Mouse (Mus musculus) midbrain, embryonic 16.5 days (tissue): ENCODE results near the gene Scamp3. TPM values are rescaled to one million over a fixed set of nuclear protein-coding genes. Genes with fewer than 3 reads are reported as not detected.

Source experiments
- ATAC-seq: fragments of 200-750 bp; cut with Nextera tagmentation; 2 replicates; pipeline ENCODE4 v1.8.0; 2017; ENCODE audit warnings: moderate TSS enrichment
- H3K27ac ChIP-seq: fragments of 300-500 bp; sonication (generic); 2 replicates; pipeline ENCODE4 v1.5.1; 2014; ENCODE audit warnings: mild to moderate bottlenecking, low read length, mixed read lengths
- H3K27me3 ChIP-seq: fragments of 300-500 bp; sonication (generic); 2 replicates; pipeline ENCODE4 v1.6.1; 2014; ENCODE audit warnings: low read depth, low read length, mixed read lengths; ENCODE audit not compliant: control insufficient read depth, insufficient read depth
- H3K36me3 ChIP-seq: fragments of 300-500 bp; sonication (generic); 2 replicates; pipeline ENCODE4 v1.6.1; 2014; ENCODE audit warnings: mild to moderate bottlenecking, low read length, moderate library complexity, mixed read lengths; ENCODE audit not compliant: control insufficient read depth, insufficient read depth
- H3K4me1 ChIP-seq: fragments of 300-500 bp; sonication (generic); 2 replicates; pipeline ENCODE4 v1.6.1; 2014; ENCODE audit warnings: mild to moderate bottlenecking, low read length, mixed read lengths; ENCODE audit not compliant: control insufficient read depth, insufficient read depth
- H3K4me2 ChIP-seq: fragments of 300-500 bp; sonication (generic); 2 replicates; pipeline ENCODE4 v1.6.1; 2014; ENCODE audit warnings: mild to moderate bottlenecking, low read length, mixed read lengths
- H3K4me3 ChIP-seq: fragments of 300-500 bp; sonication (generic); 2 replicates; pipeline ENCODE4 v1.5.1; 2014; ENCODE audit warnings: low read depth, mild to moderate bottlenecking, low read length, moderate library complexity, mixed read lengths
- H3K9ac ChIP-seq: fragments of 300-500 bp; sonication (generic); 2 replicates; pipeline ENCODE4 v1.6.1; 2014; ENCODE audit warnings: low read depth, low read length, mixed read lengths
- H3K9me3 ChIP-seq: fragments of 300-500 bp; sonication (generic); replicated peaks from 2 replicates; pipeline ENCODE4 v1.6.1; 2014; ENCODE audit warnings: mild to moderate bottlenecking, low read length, mixed read lengths; ENCODE audit not compliant: control insufficient read depth, poor library complexity, severe bottlenecking
- WGBS: fragments of 180-500 bp; shearing (Covaris S2); extraction: QIAGEN DNeasy Blood & Tissue Kit; methylation state at CpG from one replicate; pipeline ENCODE4 v1.1.7; 2014; 5-methylcytosine and 5-hydroxymethylcytosine counted together
- polyA plus RNA-seq: library from polyadenylated mRNA; unstranded; fragments of >200 nt; fragmentation: Nextera tagmentation; extraction: Ambion mirVana; gene quantifications from 2 replicates; pipeline ENCODE4 v1.2.1, GENCODE M21; 2015

The Scamp3 gene
- polyA plus RNA-seq, 1 experiment from 2014 or later, result 152 TPM

- Histone ChIP-seq H3K9me3 (no peaks in the 10 kb centered on the region), H3K36me3 (peaks cover 28% of the 10 kb centered on the region), H3K4me2 (no peak overlapping the region), H3K4me3 (no peak overlapping the region), H3K27ac (no peak overlapping the region), H3K9ac (no peak overlapping the region), H3K27me3 (no peaks in the 10 kb centered on the region), H3K4me1 (peaks cover 21% of the 10 kb centered on the region)
- no peak for ATAC-seq
- 95% methylated on average over 19 of the region's 19 CpGs for WGBS
These were observed 10.3 kb upstream of the Scamp3 start for GRCm38 (mm10) chr3:89166945-89167344.

- 98% methylated on average over 11 of the region's 11 CpGs for WGBS
- Histone ChIP-seq H3K4me2 (no peak overlapping the region), H3K27ac (no peak overlapping the region), H3K4me3 (no peak overlapping the region), H3K9ac (no peak overlapping the region), H3K4me1 (peaks cover 10% of the 10 kb centered on the region), H3K27me3 (no peaks in the 10 kb centered on the region), H3K9me3 (no peaks in the 10 kb centered on the region), H3K36me3 (peaks cover 45% of the 10 kb centered on the region)
- ATAC-seq, result no peak
These were observed 2.4 kb upstream of the Scamp3 start for GRCm38 (mm10) chr3:89174844-89175243.

- H3K9me3 ChIP-seq, result no peaks in the 10 kb centered on the region
- H3K36me3 ChIP-seq, result peaks cover 40% of the 10 kb centered on the region
- peaks cover 10% of the 10 kb centered on the region for H3K4me1 ChIP-seq
- H3K27ac ChIP-seq, result no peak overlapping the region
- H3K4me2 ChIP-seq, result no peak overlapping the region
- WGBS, result 91% methylated on average over 10 of the region's 10 CpGs
- H3K27me3 ChIP-seq, result no peaks in the 10 kb centered on the region
- ATAC-seq, result no peak
- no peak overlapping the region for H3K9ac ChIP-seq
- H3K4me3 ChIP-seq, result no peak overlapping the region
These were observed 1.7 kb upstream of the Scamp3 start for GRCm38 (mm10) chr3:89175544-89175943.

GRCm38 (mm10) chr3:89176421-89176820 is 852 bp upstream of the Scamp3 start:
- Histone ChIP-seq H3K9ac (no peak overlapping the region), H3K9me3 (no peaks in the 10 kb centered on the region), H3K4me1 (peaks cover 10% of the 10 kb centered on the region), H3K4me2 (no peak overlapping the region), H3K4me3 (no peak overlapping the region), H3K27me3 (no peaks in the 10 kb centered on the region), H3K36me3 (peaks cover 38% of the 10 kb centered on the region), H3K27ac (no peak overlapping the region)
- WGBS, result 83% methylated on average over 7 of the region's 7 CpGs
- ATAC-seq, result peak; percentile 4; the same call in 1 of the 2 replicates

- WGBS, result 11% methylated on average over 6 of the region's 6 CpGs
These were observed 773 bp downstream of the Scamp3 start for GRCm38 (mm10) chr3:89178107-89178385.

GRCm38 (mm10) chr3:89179056-89179455 is 1.8 kb downstream of the Scamp3 start:
- 93% methylated on average over 11 of the region's 11 CpGs for WGBS
- no peaks in the 10 kb centered on the region for H3K9me3 ChIP-seq
- no peaks in the 10 kb centered on the region for H3K27me3 ChIP-seq
- no peak overlapping the region for H3K27ac ChIP-seq
- H3K4me2 ChIP-seq, result no peak overlapping the region
- no peak for ATAC-seq
- no peak overlapping the region for H3K4me3 ChIP-seq
- no peak overlapping the region for H3K9ac ChIP-seq
- H3K4me1 ChIP-seq, result peaks cover 16% of the 10 kb centered on the region
- peaks cover 31% of the 10 kb centered on the region for H3K36me3 ChIP-seq

More at GRCm38 (mm10) chr3:89178107-89178385, 773 bp downstream of the Scamp3 start:
- Histone ChIP-seq H3K27ac (peak overlapping the region; percentile 79), H3K4me1 (peaks cover 10% of the 10 kb centered on the region), H3K4me2 (peak overlapping the region; percentile 93), H3K27me3 (no peaks in the 10 kb centered on the region), H3K9me3 (no peaks in the 10 kb centered on the region), H3K4me3 (peak overlapping the region; percentile 76), H3K9ac (peak overlapping the region; percentile 61), H3K36me3 (peaks cover 36% of the 10 kb centered on the region)
- no peak for ATAC-seq

- no peaks in the 10 kb centered on the region for H3K27me3 ChIP-seq
- no peaks in the 10 kb centered on the region for H3K9me3 ChIP-seq
- H3K27ac ChIP-seq, result no peak overlapping the region
- H3K36me3 ChIP-seq, result peaks cover 11% of the 10 kb centered on the region; the same call in 1 of the 2 replicates
- H3K4me3 ChIP-seq, result no peak overlapping the region
- ATAC-seq, result no peak
- no peak overlapping the region for H3K9ac ChIP-seq
- H3K4me1 ChIP-seq, result peaks cover 29% of the 10 kb centered on the region
- no peak overlapping the region for H3K4me2 ChIP-seq
- WGBS, result 96% methylated on average over 27 of the region's 27 CpGs
These were observed 4.7 kb downstream of the Scamp3 start for GRCm38 (mm10) chr3:89181749-89182500.

- Histone ChIP-seq H3K36me3 (peaks cover 14% of the 10 kb centered on the region; the same call in 1 of the 2 replicates), H3K9me3 (no peaks in the 10 kb centered on the region), H3K4me3 (peak overlapping the region; percentile 60), H3K4me1 (peaks cover 29% of the 10 kb centered on the region), H3K27ac (peak overlapping the region; percentile 92), H3K27me3 (no peaks in the 10 kb centered on the region), H3K4me2 (peak overlapping the region; percentile 90), H3K9ac (no peak overlapping the region; the same call in 1 of the 2 replicates)
- 48% methylated on average over 7 of the region's 7 CpGs for WGBS
- ATAC-seq, result no peak
These were observed 5.3 kb downstream of the Scamp3 start for GRCm38 (mm10) chr3:89182531-89183057.
